Mouse (Mus musculus): Measurements from ENCODE around the gene Lama2.

DNA sequence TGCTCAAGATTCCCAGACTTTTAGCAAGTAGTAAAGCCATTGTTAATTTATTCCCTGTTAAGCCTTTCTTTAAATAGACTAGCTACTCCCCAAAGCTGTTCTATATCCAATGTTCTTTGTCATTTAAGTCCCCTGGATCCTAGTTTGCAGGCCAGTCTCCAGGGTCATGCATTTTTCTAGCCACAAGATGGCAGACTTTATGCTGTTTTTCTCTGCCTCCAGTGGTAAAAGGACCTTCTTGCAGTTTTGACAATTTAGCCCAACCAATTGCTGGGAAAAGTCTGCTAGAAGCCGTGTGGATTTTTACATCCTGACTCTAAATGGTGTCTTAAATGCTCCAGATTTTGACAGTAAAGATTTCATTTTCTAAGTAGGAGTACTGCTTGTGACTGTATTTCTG is 486.4 kb downstream of the Lama2 start:
- TF ChIP-seq CTCF (IDR thresholded peaks at IDR 0.05; ENCODE audit: extremely low read depth, insufficient read depth, insufficient read length, insufficient replicate concordance) (no peak), POLR2A (IDR thresholded peaks at IDR 0.05; ENCODE audit: low read depth, low read length) (no peak)

All from spleen, adult 2 months (tissue).